Mouse (Mus musculus) heart, embryonic 10.5 days (tissue): ENCODE measurements around the gene Tenm3. TPM values are rescaled to one million over a fixed set of nuclear protein-coding genes. Genes with fewer than 3 reads are reported as not detected.

ENCODE experiments used
- DNase-seq: peaks from one replicate; pipeline ENCODE4 v3.0.0-alpha.2; 2017; ENCODE audit warnings: low spot score
- H3K27ac ChIP-seq: fragments of 300-500 bp; sonication (generic); 2 replicates; pipeline ENCODE4 v1.5.1; 2016; ENCODE audit warnings: mild to moderate bottlenecking
- H3K27me3 ChIP-seq: fragments of 300-500 bp; sonication (generic); 2 replicates; pipeline ENCODE4 v1.6.1; 2016; ENCODE audit warnings: mild to moderate bottlenecking; ENCODE audit not compliant: poor library complexity, insufficient read depth, severe bottlenecking
- H3K36me3 ChIP-seq: fragments of 300-500 bp; sonication (generic); 2 replicates; pipeline ENCODE4 v1.6.1; 2016; ENCODE audit warnings: mild to moderate bottlenecking, moderate library complexity
- H3K4me1 ChIP-seq: fragments of 300-500 bp; sonication (generic); 2 replicates; pipeline ENCODE4 v1.6.1; 2016; ENCODE audit warnings: mild to moderate bottlenecking
- H3K4me3 ChIP-seq: fragments of 300-500 bp; sonication (generic); 2 replicates; pipeline ENCODE4 v1.5.1; 2016; ENCODE audit warnings: mild to moderate bottlenecking, moderate library complexity
- H3K9me3 ChIP-seq: fragments of 300-500 bp; sonication (generic); 2 replicates; pipeline ENCODE4 v1.6.1; 2016; ENCODE audit warnings: mild to moderate bottlenecking, moderate library complexity
- WGBS: fragments of 180-500 bp; shearing (Covaris S2); methylation state at CpG from one replicate; pipeline ENCODE4 v1.1.7; 2016; 5-methylcytosine and 5-hydroxymethylcytosine counted together
- polyA plus RNA-seq: library from polyadenylated mRNA; unstranded; fragments of >200 nt; fragmentation: Nextera tagmentation; extraction: Ambion mirVana; gene quantifications from 2 replicates; pipeline ENCODE4 v1.2.1, GENCODE M21; 2016

The Tenm3 gene
- polyA plus RNA-seq, 1 experiment from 2014 or later, result 24.9 TPM

DNA sequence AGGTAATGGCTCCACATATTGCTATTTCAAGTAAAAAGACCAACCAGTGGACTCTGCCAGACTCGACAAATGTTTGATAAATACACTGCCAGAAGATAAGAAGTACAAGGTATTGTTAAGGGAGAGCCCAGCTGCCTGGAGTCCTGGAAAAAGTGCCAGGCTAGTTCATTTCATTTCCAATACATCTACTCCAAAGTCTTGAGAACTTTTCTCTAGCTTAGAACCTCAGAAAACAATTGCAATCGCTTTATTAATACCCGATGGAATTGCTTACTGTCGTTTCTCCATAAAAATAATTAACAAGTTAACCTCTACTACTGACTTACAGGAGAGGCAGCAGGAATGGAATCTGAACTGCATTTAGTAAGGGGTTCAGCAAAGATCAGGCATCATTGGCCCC lies 1.7 kb downstream of the Tenm3 start:
- Histone ChIP-seq H3K4me1 (peaks cover 22% of the 10 kb centered on the region), H3K9me3 (no peaks in the 10 kb centered on the region), H3K4me3 (peak overlapping the region; percentile 83), H3K27ac (no peak overlapping the region), H3K36me3 (no peaks in the 10 kb centered on the region), H3K27me3 (peaks cover 29% of the 10 kb centered on the region)
- 10% methylated on average over 4 of the region's 4 CpGs for WGBS
- DNase-seq, result no peak

DNA sequence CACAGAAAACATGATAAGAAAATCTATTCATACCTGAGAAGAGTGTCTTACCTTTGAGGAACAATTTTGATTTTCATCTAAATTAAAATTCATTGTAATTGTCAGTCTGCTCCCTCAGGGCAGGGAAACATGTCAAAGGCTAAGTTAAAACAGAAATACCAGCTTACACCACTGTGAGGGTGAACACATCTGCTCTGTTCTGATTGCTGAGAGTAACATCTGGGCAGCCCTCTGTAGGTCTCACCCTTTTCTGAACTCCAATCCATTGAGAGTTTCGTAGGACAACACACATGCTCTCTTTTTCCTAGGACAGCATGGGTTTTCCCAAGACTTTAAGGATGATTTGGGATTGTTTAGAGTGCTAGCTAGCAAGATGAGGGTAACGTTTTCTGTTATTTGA lies 8.0 kb downstream of the Tenm3 start:
- H3K9me3 ChIP-seq, result no peaks in the 10 kb centered on the region
- H3K36me3 ChIP-seq, result no peaks in the 10 kb centered on the region
- WGBS, result 79% methylated on average over 2 of the region's 2 CpGs
- H3K4me1 ChIP-seq, result no peaks in the 10 kb centered on the region
- H3K27me3 ChIP-seq, result no peaks in the 10 kb centered on the region
- H3K4me3 ChIP-seq, result no peak overlapping the region
- DNase-seq, result no peak
- H3K27ac ChIP-seq, result no peak overlapping the region

DNA sequence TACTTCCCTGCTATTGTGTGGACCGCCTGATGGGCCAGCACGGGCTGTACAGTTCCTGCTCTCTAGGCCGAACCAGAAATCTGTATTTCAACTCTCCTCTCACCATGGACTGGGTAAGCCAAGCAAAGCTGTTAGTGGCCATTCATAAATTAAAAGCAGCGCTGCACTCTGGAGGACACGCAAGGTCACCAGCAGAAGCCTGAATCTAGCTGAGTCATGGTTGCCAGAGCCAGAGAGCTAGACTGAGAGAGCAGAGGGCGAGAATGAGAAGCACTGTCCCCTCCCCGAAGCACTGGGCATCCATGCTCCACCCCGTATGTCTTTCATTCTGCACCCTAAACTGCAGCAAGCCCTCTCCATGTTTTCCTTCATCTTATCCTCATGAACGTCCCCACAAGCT lies 16.3 kb downstream of the Tenm3 start:
- no peak for DNase-seq
- no peaks in the 10 kb centered on the region for H3K36me3 ChIP-seq
- peak overlapping the region; percentile 25; the same call in 1 of the 2 replicates for H3K27ac ChIP-seq
- no peaks in the 10 kb centered on the region for H3K27me3 ChIP-seq
- peaks cover 6% of the 10 kb centered on the region for H3K4me1 ChIP-seq
- H3K4me3 ChIP-seq, result no peak overlapping the region
- WGBS, result 58% methylated on average over 9 of the region's 9 CpGs
- no peaks in the 10 kb centered on the region for H3K9me3 ChIP-seq

DNA sequence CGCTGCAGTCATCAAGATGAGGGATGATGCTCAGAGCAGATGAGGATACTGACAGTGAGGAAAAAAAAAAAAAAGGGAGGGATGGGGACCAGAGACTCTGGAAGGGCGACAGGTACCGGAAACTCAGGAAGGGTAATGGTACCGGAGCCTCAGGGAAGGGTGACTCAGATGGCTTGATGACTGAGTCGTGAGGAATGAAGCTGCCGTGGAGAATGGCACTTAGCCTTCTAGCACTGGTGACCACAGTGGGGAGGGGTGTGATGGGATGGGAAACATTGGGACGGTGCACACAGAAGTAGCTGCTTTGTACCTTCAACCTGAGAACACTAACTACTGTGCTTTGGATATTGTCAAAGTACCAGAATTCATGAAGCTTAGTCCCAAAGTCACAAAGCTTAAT lies 18.1 kb downstream of the Tenm3 start:
- DNase-seq, result no peak
- WGBS, result 81% methylated on average over 7 of the region's 7 CpGs
- Histone ChIP-seq H3K27ac (no peak overlapping the region), H3K4me3 (no peak overlapping the region), H3K4me1 (peaks cover 6% of the 10 kb centered on the region), H3K27me3 (no peaks in the 10 kb centered on the region), H3K36me3 (no peaks in the 10 kb centered on the region), H3K9me3 (no peaks in the 10 kb centered on the region)

DNA sequence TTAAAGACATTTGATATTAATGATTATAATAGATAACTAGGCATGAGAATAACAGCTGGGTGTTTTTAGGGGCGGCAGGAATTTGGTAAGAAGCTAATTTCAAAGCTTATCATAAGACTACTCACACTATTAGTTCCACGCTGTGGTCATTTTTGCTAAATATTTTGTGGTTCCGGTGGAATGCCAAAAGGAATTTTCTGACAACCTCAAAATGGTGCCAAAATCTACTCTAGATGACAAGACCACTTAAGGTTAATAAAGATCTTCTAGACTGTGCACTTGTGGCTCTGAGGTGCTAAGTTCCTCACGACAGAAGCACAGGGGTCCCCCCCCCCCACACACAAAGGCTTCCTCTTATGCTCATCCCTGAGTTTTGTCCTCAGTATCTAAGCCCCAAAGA lies 21.5 kb downstream of the Tenm3 start:
- no peak overlapping the region for H3K27ac ChIP-seq
- WGBS, result 84% methylated on average over 4 of the region's 4 CpGs
- H3K9me3 ChIP-seq, result no peaks in the 10 kb centered on the region
- H3K4me1 ChIP-seq, result peaks cover 1% of the 10 kb centered on the region; the same call in 1 of the 2 replicates
- H3K4me3 ChIP-seq, result no peak overlapping the region
- H3K36me3 ChIP-seq, result no peaks in the 10 kb centered on the region
- no peaks in the 10 kb centered on the region for H3K27me3 ChIP-seq
- DNase-seq, result no peak

DNA sequence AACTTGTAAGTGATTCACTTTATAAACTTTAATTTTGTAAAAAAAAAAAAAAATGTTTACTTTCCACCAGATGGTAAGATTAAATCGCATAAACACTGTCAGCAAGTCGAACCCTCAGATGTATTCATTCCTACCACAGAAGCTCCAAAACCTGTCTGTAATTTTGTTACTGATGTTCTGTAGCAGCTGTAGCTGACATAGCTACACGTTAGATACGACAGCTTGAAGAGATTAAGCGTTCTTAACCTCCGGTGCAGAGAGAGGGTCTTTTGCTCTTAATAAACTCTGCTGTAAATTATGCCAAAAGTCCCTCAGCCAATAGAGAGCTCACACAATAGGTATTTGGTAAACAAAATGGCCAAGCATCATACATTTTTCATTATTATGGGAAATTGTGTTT lies 23.8 kb downstream of the Tenm3 start:
- Histone ChIP-seq H3K27me3 (no peaks in the 10 kb centered on the region), H3K27ac (no peak overlapping the region), H3K36me3 (no peaks in the 10 kb centered on the region), H3K9me3 (no peaks in the 10 kb centered on the region), H3K4me1 (no peaks in the 10 kb centered on the region), H3K4me3 (no peak overlapping the region)
- no peak for DNase-seq
- WGBS, result 54% methylated on average over 6 of the region's 6 CpGs

DNA sequence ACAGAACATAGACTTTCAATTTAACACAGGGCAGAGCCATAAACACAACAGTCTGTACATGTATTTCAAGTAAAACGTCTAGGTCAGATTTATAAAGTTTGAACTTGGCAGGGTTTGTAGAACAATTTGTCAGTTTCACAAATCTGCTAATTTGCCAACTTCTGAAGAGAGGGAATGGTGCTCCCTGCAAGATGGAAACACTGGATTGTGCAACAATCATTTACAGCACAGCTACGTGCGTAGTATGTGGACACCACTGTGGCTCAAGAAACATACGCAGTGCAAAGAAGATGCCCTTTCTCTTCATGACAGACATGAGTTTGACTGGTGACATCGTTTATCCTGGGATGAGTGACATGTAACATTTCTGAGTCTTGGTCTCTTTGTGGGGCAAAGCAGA lies 24.4 kb downstream of the Tenm3 start:
- H3K4me1 ChIP-seq, result no peaks in the 10 kb centered on the region
- no peaks in the 10 kb centered on the region for H3K27me3 ChIP-seq
- no peak overlapping the region for H3K4me3 ChIP-seq
- no peak overlapping the region for H3K27ac ChIP-seq
- H3K9me3 ChIP-seq, result no peaks in the 10 kb centered on the region
- DNase-seq, result no peak
- 81% methylated on average over 5 of the region's 5 CpGs for WGBS
- H3K36me3 ChIP-seq, result no peaks in the 10 kb centered on the region

DNA sequence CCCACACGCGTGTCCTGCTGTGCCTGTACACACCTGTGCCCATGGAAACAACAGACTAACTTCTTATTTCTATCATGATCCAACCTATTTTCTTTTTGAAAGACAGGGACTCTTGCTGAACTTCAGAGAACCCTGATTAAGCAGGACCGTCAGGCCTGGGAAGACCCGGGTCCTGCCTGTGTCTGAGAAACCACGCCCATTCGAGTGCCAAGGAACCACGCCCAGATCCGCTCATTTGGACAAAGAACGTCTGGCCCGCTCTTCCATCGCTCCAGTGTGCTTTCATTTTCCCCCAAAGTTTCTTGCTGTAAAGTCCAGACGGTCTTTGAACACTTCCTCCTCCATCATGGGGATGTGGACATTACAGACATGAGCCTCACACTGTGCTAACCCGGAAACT lies 26.8 kb downstream of the Tenm3 start:
- DNase-seq, result no peak
- 58% methylated on average over 13 of the region's 13 CpGs for WGBS
- Histone ChIP-seq H3K4me1 (no peaks in the 10 kb centered on the region), H3K27me3 (no peaks in the 10 kb centered on the region), H3K9me3 (no peaks in the 10 kb centered on the region), H3K27ac (no peak overlapping the region), H3K4me3 (no peak overlapping the region), H3K36me3 (no peaks in the 10 kb centered on the region)

DNA sequence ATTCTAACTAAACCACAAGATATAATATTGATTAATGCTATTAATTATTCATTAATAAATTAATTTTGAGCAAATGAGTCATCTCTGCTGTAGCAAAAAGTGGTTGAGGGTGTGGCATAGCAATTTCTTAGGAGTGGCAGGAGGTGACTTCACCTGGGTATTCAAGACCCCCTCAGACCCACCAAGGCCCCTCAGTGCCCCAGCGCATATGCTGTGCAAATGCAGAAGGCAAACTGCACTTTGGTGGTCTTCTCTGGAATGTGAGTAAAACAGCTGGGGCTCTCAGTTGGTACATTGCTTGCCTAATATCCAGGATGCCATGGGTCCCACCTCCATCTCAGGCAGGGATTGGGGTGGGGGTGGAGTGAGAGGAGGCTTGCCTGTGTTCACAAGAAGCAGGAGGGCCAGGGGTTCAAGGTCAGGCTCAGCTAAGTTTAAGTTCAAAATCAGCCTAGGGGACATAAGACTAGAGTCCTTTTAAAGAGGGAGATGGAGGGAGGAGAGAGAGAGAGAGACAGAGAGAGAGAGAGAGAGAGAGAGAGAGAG lies 31.5 kb downstream of the Tenm3 start:
- no peak overlapping the region for H3K4me3 ChIP-seq
- no peaks in the 10 kb centered on the region for H3K4me1 ChIP-seq
- no peaks in the 10 kb centered on the region for H3K36me3 ChIP-seq
- DNase-seq, result no peak
- no peak overlapping the region for H3K27ac ChIP-seq
- H3K9me3 ChIP-seq, result no peaks in the 10 kb centered on the region
- 94% methylated on average over 1 of the region's 1 CpGs for WGBS
- H3K27me3 ChIP-seq, result no peaks in the 10 kb centered on the region

DNA sequence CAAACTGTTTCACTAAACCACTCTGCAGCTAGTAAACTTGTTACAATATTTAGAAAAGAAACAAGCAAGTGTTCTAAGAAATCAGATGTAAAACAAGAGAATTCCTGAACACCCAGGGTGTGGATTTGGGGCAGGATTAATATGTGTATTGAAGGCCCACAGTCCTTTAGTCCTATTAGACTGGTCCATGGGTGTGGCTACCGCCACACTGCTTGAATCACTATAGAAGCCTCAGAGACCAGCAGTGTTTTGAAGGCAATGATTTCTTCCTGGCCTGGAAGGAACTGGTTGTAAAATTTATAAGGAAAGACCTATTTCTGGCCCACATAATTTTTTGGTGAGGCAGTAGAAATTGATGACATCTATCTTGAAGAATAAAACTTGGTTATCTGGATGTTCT lies 33.1 kb downstream of the Tenm3 start:
- H3K27ac ChIP-seq, result no peak overlapping the region
- DNase-seq, result no peak
- no peaks in the 10 kb centered on the region for H3K9me3 ChIP-seq
- WGBS, result 77% methylated on average over 1 of the region's 1 CpGs
- no peak overlapping the region for H3K4me3 ChIP-seq
- H3K36me3 ChIP-seq, result no peaks in the 10 kb centered on the region
- no peaks in the 10 kb centered on the region for H3K4me1 ChIP-seq
- no peaks in the 10 kb centered on the region for H3K27me3 ChIP-seq

DNA sequence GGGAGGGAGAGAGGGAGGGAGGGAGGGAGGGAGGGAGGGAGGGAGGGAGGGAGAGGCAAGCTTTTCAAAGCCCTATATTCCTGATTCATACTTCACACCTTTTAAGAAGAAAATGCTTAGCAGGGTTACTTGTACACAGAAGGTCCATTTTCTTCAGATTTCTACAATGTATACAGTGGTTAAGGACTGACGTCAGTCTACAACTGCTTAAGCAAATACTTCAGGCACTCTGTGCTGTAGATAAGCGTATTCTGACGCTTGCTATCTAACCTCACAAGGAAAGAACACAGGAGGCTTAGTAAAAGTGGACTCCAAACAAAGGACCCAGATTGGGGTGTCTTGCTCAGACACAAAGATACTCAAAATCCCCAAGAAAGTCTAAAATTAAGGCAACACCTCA lies 34.6 kb downstream of the Tenm3 start:
- Histone ChIP-seq H3K27ac (no peak overlapping the region), H3K9me3 (no peaks in the 10 kb centered on the region), H3K36me3 (no peaks in the 10 kb centered on the region), H3K4me3 (no peak overlapping the region), H3K4me1 (no peaks in the 10 kb centered on the region), H3K27me3 (no peaks in the 10 kb centered on the region)
- 12% methylated on average over 3 of the region's 3 CpGs for WGBS
- DNase-seq, result no peak

DNA sequence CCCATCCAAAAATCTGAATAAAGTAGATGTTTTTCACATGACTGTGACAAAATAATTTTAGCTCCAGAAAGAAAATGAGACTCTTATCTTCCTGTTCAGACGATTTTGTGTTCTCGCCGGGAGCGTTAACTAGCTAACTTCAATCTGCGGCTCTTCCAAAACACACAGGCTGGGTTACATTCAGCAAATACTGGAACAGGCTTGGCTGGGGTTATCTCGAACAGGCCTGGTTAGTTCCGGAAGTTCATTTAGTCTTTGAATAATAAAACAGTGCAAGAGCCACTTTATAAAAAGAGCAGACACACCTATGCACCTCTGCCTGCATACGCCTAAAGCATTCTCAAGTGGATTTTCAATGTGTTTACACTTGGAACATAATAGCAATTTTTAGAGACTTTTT lies 40.7 kb downstream of the Tenm3 start:
- no peak for DNase-seq
- no peak overlapping the region for H3K4me3 ChIP-seq
- 79% methylated on average over 8 of the region's 8 CpGs for WGBS
- no peaks in the 10 kb centered on the region for H3K36me3 ChIP-seq
- no peaks in the 10 kb centered on the region for H3K9me3 ChIP-seq
- no peak overlapping the region for H3K27ac ChIP-seq
- no peaks in the 10 kb centered on the region for H3K4me1 ChIP-seq
- peaks cover 5% of the 10 kb centered on the region; the same call in 1 of the 2 replicates for H3K27me3 ChIP-seq

DNA sequence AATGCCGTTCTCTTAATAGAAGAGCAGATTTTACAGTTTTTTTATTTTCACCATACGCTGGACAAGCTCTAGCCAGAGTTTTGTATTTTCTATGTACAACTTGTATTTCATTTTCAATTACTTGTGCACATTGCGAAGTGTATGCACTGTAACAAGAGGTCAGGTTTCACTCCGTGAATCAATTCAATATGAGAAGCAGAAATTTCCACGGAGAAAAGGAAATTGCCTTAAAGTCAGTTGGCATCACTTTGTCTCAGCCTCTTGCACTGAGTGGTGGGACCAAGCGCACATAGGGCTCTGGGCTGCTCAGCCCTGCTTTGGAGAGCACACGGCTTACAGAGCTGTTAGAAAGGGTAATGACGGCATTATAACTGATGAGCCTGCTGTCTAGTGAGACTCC lies 41.5 kb downstream of the Tenm3 start:
- DNase-seq, result no peak
- 81% methylated on average over 8 of the region's 8 CpGs for WGBS
- peaks cover 5% of the 10 kb centered on the region; the same call in 1 of the 2 replicates for H3K27me3 ChIP-seq
- H3K27ac ChIP-seq, result no peak overlapping the region
- no peaks in the 10 kb centered on the region for H3K36me3 ChIP-seq
- no peaks in the 10 kb centered on the region for H3K9me3 ChIP-seq
- H3K4me1 ChIP-seq, result no peaks in the 10 kb centered on the region
- no peak overlapping the region for H3K4me3 ChIP-seq

DNA sequence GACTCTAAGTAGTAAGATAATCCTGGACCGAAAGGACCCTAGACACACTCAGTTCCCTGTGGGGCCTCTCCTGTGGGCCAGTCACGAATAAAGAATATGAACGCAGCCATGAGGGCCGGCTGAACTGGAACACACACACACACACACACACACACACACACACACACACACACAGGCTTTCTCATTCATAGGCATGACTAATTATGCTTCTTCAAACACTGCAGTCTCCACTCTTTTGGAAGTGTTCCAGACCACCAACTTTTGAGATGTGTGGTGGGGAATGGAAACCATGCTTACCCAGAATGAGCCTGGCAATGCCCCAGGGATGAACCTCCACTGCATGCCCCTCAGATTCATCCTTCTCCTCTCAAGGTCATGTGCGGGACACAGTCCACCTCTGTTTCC lies 45.8 kb downstream of the Tenm3 start:
- Histone ChIP-seq H3K27me3 (peaks cover 13% of the 10 kb centered on the region; the same call in 1 of the 2 replicates), H3K4me1 (no peaks in the 10 kb centered on the region), H3K4me3 (no peak overlapping the region), H3K9me3 (no peaks in the 10 kb centered on the region), H3K27ac (no peak overlapping the region), H3K36me3 (no peaks in the 10 kb centered on the region)
- WGBS, result 89% methylated on average over 5 of the region's 5 CpGs
- DNase-seq, result no peak
